Mouse (Mus musculus) forebrain, embryonic 16.5 days (tissue): Measurements from ENCODE around the gene Vamp3. TPM values are rescaled to one million over a fixed set of nuclear protein-coding genes. Genes with fewer than 3 reads are reported as not detected.

ENCODE experiments used
- ATAC-seq: fragments of 200-750 bp; cut with Nextera tagmentation; 2 replicates; pipeline ENCODE4 v1.8.0; 2017; ENCODE audit warnings: mild to moderate bottlenecking, moderate library complexity
- H3K27ac ChIP-seq: fragments of 300-500 bp; sonication (generic); 2 replicates; pipeline ENCODE4 v1.5.1; 2014; ENCODE audit warnings: low read length, control low read depth
- H3K27me3 ChIP-seq: fragments of 300-500 bp; sonication (generic); replicated peaks from 2 replicates; pipeline ENCODE4 v1.6.1; 2014; ENCODE audit warnings: low read length; ENCODE audit not compliant: control insufficient read depth, insufficient read depth
- H3K36me3 ChIP-seq: fragments of 300-500 bp; sonication (generic); 2 replicates; pipeline ENCODE4 v1.6.1; 2014; ENCODE audit not compliant: control insufficient read depth, insufficient read depth
- H3K4me1 ChIP-seq: fragments of 300-500 bp; sonication (generic); replicated peaks from 2 replicates; pipeline ENCODE4 v1.6.1; 2014; ENCODE audit warnings: low read length; ENCODE audit not compliant: control insufficient read depth, insufficient read depth
- H3K4me2 ChIP-seq: fragments of 300-500 bp; sonication (generic); 2 replicates; pipeline ENCODE4 v1.6.1; 2014; ENCODE audit warnings: mild to moderate bottlenecking, low read length, control low read depth
- H3K4me3 ChIP-seq: fragments of 300-500 bp; sonication (generic); replicated peaks from 2 replicates; pipeline ENCODE4 v1.5.1; 2014; ENCODE audit warnings: mild to moderate bottlenecking, low read length, control low read depth
- H3K9ac ChIP-seq: fragments of 300-500 bp; sonication (generic); replicated peaks from 2 replicates; pipeline ENCODE4 v1.6.1; 2014; ENCODE audit warnings: low read depth, low read length, control low read depth
- H3K9me3 ChIP-seq: fragments of 300-500 bp; sonication (generic); 2 replicates; pipeline ENCODE4 v1.6.1; 2016; ENCODE audit warnings: low read length; ENCODE audit not compliant: control insufficient read depth
- WGBS: fragments of 180-500 bp; shearing (Covaris S2); extraction: QIAGEN DNeasy Blood & Tissue Kit; methylation state at CpG from one replicate; pipeline ENCODE4 v1.1.7; 2014; 5-methylcytosine and 5-hydroxymethylcytosine counted together
- polyA plus RNA-seq: library from polyadenylated mRNA; unstranded; fragments of >200 nt; fragmentation: Nextera tagmentation; extraction: Ambion mirVana; gene quantifications from 2 replicates; pipeline ENCODE4 v1.2.1, GENCODE M21; 2015

Gene Vamp3
- polyA plus RNA-seq = 62.7 and 72.2 TPM in 2 replicates

GRCm38 (mm10) chr4:151057347-151058321 lies at the start of gene Vamp3:
Vamp3 (minus strand) TSS chr4:151057963.
- WGBS = under 1% methylated on average over 106 of the region's 114 CpGs
- H3K4me2 ChIP-seq = peak within 1 kb of the TSS; percentile 81
- H3K27me3 ChIP-seq = no peaks in the 10 kb centered on the region
- peak within 1 kb of the TSS; percentile 82 for H3K27ac ChIP-seq
- peak; percentile 99 for ATAC-seq
- no peaks in the 10 kb centered on the region for H3K9me3 ChIP-seq
- H3K4me1 ChIP-seq = peaks cover 18% of the 10 kb centered on the region
- peaks cover 13% of the 10 kb centered on the region for H3K36me3 ChIP-seq
- H3K4me3 ChIP-seq = peak within 1 kb of the TSS; percentile 77
- peak within 1 kb of the TSS; percentile 91 for H3K9ac ChIP-seq

- Histone ChIP-seq H3K36me3 (no peaks in the 10 kb centered on the region), H3K9ac (peak overlapping the region; percentile 92), H3K27me3 (no peaks in the 10 kb centered on the region), H3K4me1 (peaks cover 46% of the 10 kb centered on the region), H3K27ac (peak overlapping the region; percentile 48), H3K4me2 (peak overlapping the region; percentile 64), H3K9me3 (no peaks in the 10 kb centered on the region), H3K4me3 (peak overlapping the region; percentile 80)
- 11% methylated on average over 10 of the region's 10 CpGs for WGBS
- ATAC-seq = no peak
Observed at GRCm38 (mm10) chr4:151106468-151106867, 48.7 kb upstream of the Vamp3 start.

DNA sequence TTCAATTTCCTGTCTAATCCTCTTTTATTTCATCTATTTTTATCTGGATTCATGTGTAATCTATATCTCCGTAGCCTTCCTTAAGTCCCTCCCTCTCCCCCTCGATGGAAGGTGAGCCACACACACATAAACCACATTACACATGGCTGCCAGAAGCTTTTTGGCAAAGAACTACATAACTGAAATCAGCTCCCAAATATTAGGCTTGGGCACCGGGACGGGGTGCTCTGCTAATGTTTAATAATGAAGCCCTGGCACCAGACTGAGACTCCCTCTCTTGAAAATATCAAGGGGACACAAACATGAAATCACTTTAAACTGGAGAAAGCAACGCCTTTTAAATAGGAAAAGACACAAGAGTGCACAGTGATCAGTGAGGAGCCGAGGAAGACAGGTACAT lies 48.1 kb upstream of the Vamp3 start:
- H3K4me2 ChIP-seq = peak overlapping the region; percentile 64
- ATAC-seq = no peak
- H3K9me3 ChIP-seq = no peaks in the 10 kb centered on the region
- H3K36me3 ChIP-seq = no peaks in the 10 kb centered on the region
- WGBS = 31% methylated on average over 6 of the region's 6 CpGs
- peak overlapping the region; percentile 92; the same call in 1 of the 2 replicates for H3K9ac ChIP-seq
- peak overlapping the region; percentile 80 for H3K4me3 ChIP-seq
- H3K27me3 ChIP-seq = no peaks in the 10 kb centered on the region
- H3K4me1 ChIP-seq = peaks cover 50% of the 10 kb centered on the region
- H3K27ac ChIP-seq = peak overlapping the region; percentile 34

GRCm38 (mm10) chr4:151104147-151104546 lies 46.4 kb upstream of the Vamp3 start:
- Histone ChIP-seq H3K27ac (peak overlapping the region; percentile 84), H3K4me2 (peak overlapping the region; percentile 39), H3K27me3 (no peaks in the 10 kb centered on the region), H3K9ac (no peak overlapping the region), H3K9me3 (no peaks in the 10 kb centered on the region), H3K36me3 (no peaks in the 10 kb centered on the region), H3K4me3 (no peak overlapping the region), H3K4me1 (peaks cover 61% of the 10 kb centered on the region)
- WGBS = 76% methylated on average over 10 of the region's 10 CpGs
- ATAC-seq = no peak

GRCm38 (mm10) chr4:151103646-151104045 lies 45.9 kb upstream of the Vamp3 start:
- peak overlapping the region; percentile 17; the same call in 1 of the 2 replicates for H3K4me3 ChIP-seq
- H3K4me1 ChIP-seq = peaks cover 61% of the 10 kb centered on the region
- H3K27ac ChIP-seq = peak overlapping the region; percentile 84
- no peaks in the 10 kb centered on the region for H3K9me3 ChIP-seq
- no peaks in the 10 kb centered on the region for H3K36me3 ChIP-seq
- peak overlapping the region; percentile 39 for H3K4me2 ChIP-seq
- 54% methylated on average over 11 of the region's 11 CpGs for WGBS
- no peaks in the 10 kb centered on the region for H3K27me3 ChIP-seq
- no peak overlapping the region for H3K9ac ChIP-seq
- ATAC-seq = no peak

- Histone ChIP-seq H3K4me2 (no peak overlapping the region), H3K4me3 (no peak overlapping the region), H3K27me3 (no peaks in the 10 kb centered on the region), H3K27ac (no peak overlapping the region), H3K9ac (no peak overlapping the region), H3K36me3 (no peaks in the 10 kb centered on the region), H3K4me1 (peaks cover 49% of the 10 kb centered on the region), H3K9me3 (no peaks in the 10 kb centered on the region)
- no peak for ATAC-seq
- 80% methylated on average over 11 of the region's 11 CpGs for WGBS
Observed at GRCm38 (mm10) chr4:151097104-151097438, 39.3 kb upstream of the Vamp3 start.

DNA sequence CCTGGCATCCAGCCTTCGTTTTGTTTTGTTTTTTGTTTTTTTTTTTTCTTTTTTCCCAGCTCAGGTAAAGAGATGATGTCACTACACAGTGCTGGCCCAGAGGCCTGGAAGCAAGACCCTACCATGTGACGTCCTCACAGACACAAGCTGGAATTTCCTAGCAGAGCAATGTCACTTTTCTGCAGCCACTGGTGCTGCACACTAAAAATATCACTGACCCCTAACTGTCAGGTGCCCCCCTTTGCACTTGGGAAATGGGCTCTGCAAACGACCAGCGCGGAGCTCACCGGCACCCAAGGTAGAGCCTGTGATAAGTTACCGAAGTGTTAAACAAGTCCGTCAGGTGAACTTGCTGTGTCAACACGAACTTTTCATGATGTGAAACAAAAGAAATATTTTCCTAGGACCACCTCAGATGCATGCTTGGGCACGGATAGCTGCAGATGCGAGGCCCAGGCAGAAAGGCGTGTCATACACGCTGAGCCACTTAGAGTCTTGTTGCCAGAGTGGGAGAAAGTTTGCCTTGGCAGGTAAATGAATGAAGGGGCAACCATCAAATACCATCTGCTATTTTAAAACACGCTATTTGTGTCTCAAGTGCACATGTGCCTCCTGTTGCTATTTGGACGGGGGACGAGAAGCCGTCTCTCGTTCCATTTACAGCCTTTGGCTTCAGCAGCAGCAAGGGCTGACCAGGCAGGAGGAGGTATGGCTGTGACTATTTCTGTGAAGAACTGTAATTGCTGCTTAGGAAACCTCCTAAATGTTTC lies 38.8 kb upstream of the Vamp3 start:
- peaks cover 45% of the 10 kb centered on the region for H3K4me1 ChIP-seq
- ATAC-seq = no peak
- H3K9ac ChIP-seq = no peak overlapping the region
- H3K36me3 ChIP-seq = no peaks in the 10 kb centered on the region
- H3K27ac ChIP-seq = no peak overlapping the region
- 73% methylated on average over 18 of the region's 18 CpGs for WGBS
- no peaks in the 10 kb centered on the region for H3K9me3 ChIP-seq
- no peak overlapping the region for H3K4me2 ChIP-seq
- H3K4me3 ChIP-seq = no peak overlapping the region
- no peaks in the 10 kb centered on the region for H3K27me3 ChIP-seq

- no peak overlapping the region for H3K4me2 ChIP-seq
- 33% methylated on average over 2 of the region's 2 CpGs for WGBS
- ATAC-seq = no peak
- H3K9ac ChIP-seq = no peak overlapping the region
- H3K27me3 ChIP-seq = no peaks in the 10 kb centered on the region
- H3K4me3 ChIP-seq = no peak overlapping the region
- no peak overlapping the region for H3K27ac ChIP-seq
- no peaks in the 10 kb centered on the region for H3K36me3 ChIP-seq
- peaks cover 44% of the 10 kb centered on the region for H3K4me1 ChIP-seq
- no peaks in the 10 kb centered on the region for H3K9me3 ChIP-seq
Observed at GRCm38 (mm10) chr4:151095207-151095606, 37.4 kb upstream of the Vamp3 start.

DNA sequence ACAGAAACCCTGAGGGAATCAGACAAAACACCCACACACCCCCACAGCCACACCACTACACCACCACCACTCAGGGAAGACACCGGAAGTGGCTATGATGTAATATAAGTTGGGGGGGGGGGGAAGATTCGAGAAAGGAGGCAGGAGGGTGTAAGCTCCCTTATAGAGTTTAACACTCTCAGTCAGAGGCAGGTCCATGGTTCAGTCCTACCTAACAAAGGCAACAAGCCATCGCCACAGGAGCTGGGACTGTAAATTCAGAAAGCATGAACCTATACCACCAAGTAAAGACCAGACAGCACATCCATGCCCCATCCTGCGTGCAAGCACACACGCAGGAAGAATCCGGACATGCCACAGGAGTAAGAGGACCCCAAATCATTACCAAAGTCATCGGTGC lies 31.5 kb upstream of the Vamp3 start, which contains the start of gene Gm13090:
Gene Gm13090, plus strand, starts transcription at position 301 of the 400 bp plus-strand sequence.
- no peak within 1 kb of the TSS for H3K4me3 ChIP-seq
- peak within 1 kb of the TSS; percentile 46; the same call in 1 of the 2 replicates for H3K27ac ChIP-seq
- WGBS = 84% methylated on average over 7 of the region's 7 CpGs
- H3K4me1 ChIP-seq = peaks cover 22% of the 10 kb centered on the region
- H3K9ac ChIP-seq = no peak within 1 kb of the TSS
- no peak within 1 kb of the TSS for H3K4me2 ChIP-seq
- no peaks in the 10 kb centered on the region for H3K27me3 ChIP-seq
- H3K9me3 ChIP-seq = no peaks in the 10 kb centered on the region
- ATAC-seq = no peak
- peaks cover 13% of the 10 kb centered on the region for H3K36me3 ChIP-seq
